8 mouse cellular contexts compared by ENCODE assay signal in genomic region chr5:114444368-114444692, GRCm38 (mm10). TPM values are rescaled to one million over a fixed set of nuclear protein-coding genes. Genes with fewer than 3 reads are reported as not detected.
DNase-seq lines count a peak whose midpoint lies in the region; ATAC-seq and TF ChIP-seq lines count a peak whose summit lies in the region.

No protein-coding gene starts in this region.

- no peaks in the 10 kb centered on the region for H3K9me3 ChIP-seq in heart, embryonic 11.5 days (replicated peaks; ENCODE audit: control insufficient read depth, low read length)
- no peaks in the 10 kb centered on the region for H3K9me3 ChIP-seq in CH12.LX (replicated peaks; ENCODE audit: low read length)
- no peaks in the 10 kb centered on the region for H3K9me3 ChIP-seq in forebrain, embryonic 13.5 days (replicated peaks)
- no peaks in the 10 kb centered on the region for H3K9me3 ChIP-seq in liver, embryonic 14.5 days (ENCODE audit: control insufficient read depth, low read length)

- peaks cover 6% of the 10 kb centered on the region; the same call in 1 of the 2 replicates for H3K4me1 ChIP-seq in heart, embryonic 11.5 days (ENCODE audit: control insufficient read depth, insufficient read depth, low read length)
- H3K4me1 ChIP-seq in CH12.LX (ENCODE audit: control insufficient read depth in 1 of 2, insufficient read depth in 2 of 2): peaks cover 5 to 30% of the 10 kb centered on the region in 2 experiments
- H3K4me1 ChIP-seq in forebrain, embryonic 13.5 days: peaks cover 15% of the 10 kb centered on the region
- H3K4me1 ChIP-seq in liver, embryonic 14.5 days (replicated peaks; ENCODE audit: control insufficient read depth in 2 of 2, insufficient read depth in 2 of 2, low read length in 1 of 2): peaks cover 0 to 10% of the 10 kb centered on the region in 2 experiments; a peak in 3 of 4 replicates

- H3K9ac ChIP-seq in heart, embryonic 11.5 days (ENCODE audit: low read depth, low read length): peak overlapping the region; percentile 79
- H3K9ac ChIP-seq in CH12.LX (ENCODE audit: insufficient read depth, low read depth): peak overlapping the region; percentile 72
- H3K9ac ChIP-seq in forebrain, embryonic 13.5 days: peak overlapping the region; percentile 83
- H3K9ac ChIP-seq in liver, embryonic 14.5 days (replicated peaks): peak overlapping the region; percentile 57

- TF ChIP-seq POLR2A in CH12.LX (IDR thresholded peaks at IDR 0.05; ENCODE audit: low read depth, low read length): no peak

- ATAC-seq in heart, embryonic 11.5 days (replicated peaks; ENCODE audit: insufficient number of reproducible peaks, low FRiP score, low TSS enrichment): no peak
- no peak for ATAC-seq in forebrain, embryonic 13.5 days
- ATAC-seq in liver, embryonic 14.5 days (ENCODE audit: insufficient read depth): no peak

- 0% methylated on average over 21 of the region's 21 CpGs for WGBS in heart, embryonic 11.5 days (ENCODE audit: insufficient replicate concordance)
- under 1% methylated on average over 21 of the region's 21 CpGs for WGBS in forebrain, embryonic 13.5 days
- under 1% methylated on average over 21 of the region's 21 CpGs for WGBS in liver, embryonic 14.5 days (ENCODE audit: insufficient replicate concordance)

- peak overlapping the region; percentile 84 for H3K4me3 ChIP-seq in heart, embryonic 11.5 days (ENCODE audit: low read depth, low read length)
- H3K4me3 ChIP-seq in CH12.LX (replicated peaks in 1 of 3; ENCODE audit: low read depth in 2 of 3, low read length in 2 of 3, poor library complexity in 1 of 3): peak overlapping the region; percentile 78 to 83 (median 79)
- H3K4me3 ChIP-seq in forebrain, embryonic 13.5 days: peak overlapping the region; percentile 80
- H3K4me3 ChIP-seq in liver, embryonic 14.5 days (ENCODE audit: insufficient read depth in 1 of 2, low read depth in 2 of 2, low read length in 2 of 2): peak overlapping the region; percentile 75 to 83

- H3K27me3 ChIP-seq in heart, embryonic 11.5 days (ENCODE audit: control insufficient read depth, insufficient read depth, low read length): no peaks in the 10 kb centered on the region
- H3K27me3 ChIP-seq in CH12.LX (replicated peaks): no peaks in the 10 kb centered on the region
- H3K27me3 ChIP-seq in forebrain, embryonic 13.5 days: no peaks in the 10 kb centered on the region
- no peaks in the 10 kb centered on the region for H3K27me3 ChIP-seq in liver, embryonic 14.5 days (ENCODE audit: control insufficient read depth, insufficient read depth, low read length)

- H3K79me2 ChIP-seq in CH12.LX (replicated peaks; ENCODE audit: control insufficient read depth, extremely low read depth, insufficient read depth, poor library complexity, severe bottlenecking): no peaks in the 10 kb centered on the region

- H3K36me3 ChIP-seq in heart, embryonic 11.5 days (ENCODE audit: control insufficient read depth, insufficient read depth, low read length): no peaks in the 10 kb centered on the region
- H3K36me3 ChIP-seq in CH12.LX (replicated peaks in 1 of 2; ENCODE audit: control insufficient read depth in 1 of 2, insufficient read depth in 1 of 2, low read length in 1 of 2): peaks cover 0 to 41% of the 10 kb centered on the region in 2 experiments
- H3K36me3 ChIP-seq in forebrain, embryonic 13.5 days (ENCODE audit: poor library complexity, severe bottlenecking): peaks cover 27% of the 10 kb centered on the region
- H3K36me3 ChIP-seq in liver, embryonic 14.5 days (replicated peaks; ENCODE audit: control insufficient read depth, insufficient read depth, low read depth): no peaks in the 10 kb centered on the region

- DNase-seq in heart, postnatal 10 days: no peak
- DNase-seq in CH12.LX (ENCODE audit: extremely low read depth): no peak
- no peak for DNase-seq in liver, embryonic 14.5 days (ENCODE audit: low read depth in 3 of 3, low spot score in 3 of 3)
- no peak for DNase-seq in gastrocnemius, postnatal 36 days
- no peak for DNase-seq in cerebellum, adult 11 months
- DNase-seq in cerebellum, adult 8-10 months: no peak

- TF ChIP-seq EP300 in CH12.LX (IDR thresholded peaks at IDR 0.05; ENCODE audit: low read length): no peak
- TF ChIP-seq EP300 in liver, embryonic 14.5 days (IDR thresholded peaks at IDR 0.05; ENCODE audit: low read depth): no peak

- in situ Hi-C loops in CH12.LX (cut with MboI; ENCODE audit: low pct_ligation_motif_present, low pct_unique_long_range_greater_than_20kb, low sequenced_read_pairs): no loop called here

- peak overlapping the region; percentile 85 for H3K4me2 ChIP-seq in heart, embryonic 11.5 days
- H3K4me2 ChIP-seq in CH12.LX (ENCODE audit: insufficient read depth, low read depth, poor library complexity, severe bottlenecking): peak overlapping the region; percentile 62
- H3K4me2 ChIP-seq in forebrain, embryonic 13.5 days: peak overlapping the region; percentile 89
- peak overlapping the region; percentile 82 for H3K4me2 ChIP-seq in liver, embryonic 14.5 days (ENCODE audit: low read depth)

- no peak for TF ChIP-seq CTCF in CH12.LX (conservative IDR thresholded peaks at IDR 0.05 in 1 of 2, IDR thresholded peaks at IDR 0.05 in 1 of 2; ENCODE audit: low read depth in 2 of 2, low read length in 2 of 2)
- TF ChIP-seq CTCF in liver, embryonic 14.5 days (IDR thresholded peaks at IDR 0.05; ENCODE audit: low read depth): no peak

- no peak for TF ChIP-seq RAD21 in CH12.LX (IDR thresholded peaks at IDR 0.05; ENCODE audit: low read depth, low read length)

- dilution Hi-C loops in CH12.LX (cut with MboI; ENCODE audit: extremely low pct_ligation_motif_present, extremely low pct_unique_long_range_greater_than_20kb, low sequenced_read_pairs): no loop called here

- 0 out of 2 replicates have a peak overlapping the region, but pooled peaks have one; percentile 41 for H3K27ac ChIP-seq in heart, embryonic 11.5 days (ENCODE audit: low read depth, low read length)
- no peak overlapping the region for H3K27ac ChIP-seq in CH12.LX (ENCODE audit: insufficient read depth, low read depth)
- no peak overlapping the region for H3K27ac ChIP-seq in forebrain, embryonic 13.5 days
- no peak overlapping the region for H3K27ac ChIP-seq in liver, embryonic 14.5 days

- intact Hi-C loops in heart, postnatal 10 days (cut with DNase I): no loop called here
- intact Hi-C loops in gastrocnemius, postnatal 36 days (cut with DNase I): no loop called here

TF ChIP-seq in CH12.LX, 34 proteins besides CTCF, POLR2A, EP300 and RAD21:
- no peak for TF ChIP-seq E2F4 (IDR thresholded peaks at IDR 0.05; ENCODE audit: insufficient replicate concordance, low read depth, low read length)
- no peak for TF ChIP-seq ZC3H11A (IDR thresholded peaks at IDR 0.05; ENCODE audit: low read depth, low read length)
- no peak for TF ChIP-seq SMC3 (IDR thresholded peaks at IDR 0.05; ENCODE audit: low read depth, low read length)
- no peak for TF ChIP-seq GABPA (IDR thresholded peaks at IDR 0.05; ENCODE audit: insufficient replicate concordance, low read depth, low read length)
- 0 out of 2 replicates have a peak, but pooled peaks have one; percentile 11 for TF ChIP-seq MAX (IDR thresholded peaks at IDR 0.05; ENCODE audit: low read length)
- TF ChIP-seq SIN3A (IDR thresholded peaks at IDR 0.05; ENCODE audit: low read length): peak; percentile 42; the same call in 1 of the 2 replicates

RNA-seq across cellular contexts. Expression of gene Mvk, which starts 0.3 kb away (rescaled TPM):
- 27.9 and 30.4 TPM in 2 replicates for polyA plus RNA-seq in heart, embryonic 11.5 days (2014; fragmentation: Nextera tagmentation; extraction: Ambion mirVana)
- total RNA-seq in heart, postnatal 10 days (2021): 10 to 100 TPM in 1 of 2 experiments, 1 to 10 TPM in 1; 8.7 to 10.2 TPM
- total RNA-seq in CH12.LX (2012; rRNA removed): 21.4 and 24.2 TPM in 2 replicates
- 26.3 and 27.9 TPM in 2 replicates for total RNA-seq in CH12.LX (2014; rRNA removed)
- polyA plus RNA-seq in CH12.LX (2012; ENCODE audit: insufficient read length, low read depth): 20.1 and 21.0 TPM in 2 replicates
- 44.4 and 50.7 TPM in 2 replicates for polyA plus RNA-seq in forebrain, embryonic 13.5 days (2015; fragmentation: Nextera tagmentation; extraction: Ambion mirVana)
- polyA plus RNA-seq in liver, embryonic 14.5 days (2012; rRNA removed): 20.2 and 21.6 TPM in 2 replicates
- 30.9 and 32.6 TPM in 2 replicates for polyA plus RNA-seq in liver, embryonic 14.5 days (2014; fragmentation: Nextera tagmentation; extraction: Ambion mirVana)
- 1 to 10 TPM; 8.3 to 9.4 TPM for total RNA-seq in gastrocnemius, postnatal 36 days (2021)

RNA-seq across cellular contexts. Expression of gene Mmab, which starts 0.5 kb away (rescaled TPM):
- 25.4 and 31.5 TPM in 2 replicates for polyA plus RNA-seq in heart, embryonic 11.5 days (2014; fragmentation: Nextera tagmentation; extraction: Ambion mirVana)
- 10 to 100 TPM; 10.6 TPM for total RNA-seq in heart, postnatal 10 days (2021)
- total RNA-seq in CH12.LX (2012; rRNA removed) (9.5 and 10.9 TPM in 2 replicates), CH12.LX (2014; rRNA removed) (8.3 and 9.3 TPM in 2 replicates)
- polyA plus RNA-seq in CH12.LX (2012; ENCODE audit: insufficient read length, low read depth): 14.4 and 15.2 TPM in 2 replicates
- polyA plus RNA-seq in forebrain, embryonic 13.5 days (2015; fragmentation: Nextera tagmentation; extraction: Ambion mirVana): 18.9 and 20.8 TPM in 2 replicates
- polyA plus RNA-seq in liver, embryonic 14.5 days (2012; rRNA removed): 7.1 and 7.2 TPM in 2 replicates
- 9.1 and 9.5 TPM in 2 replicates for polyA plus RNA-seq in liver, embryonic 14.5 days (2014; fragmentation: Nextera tagmentation; extraction: Ambion mirVana)
- 10 to 100 TPM; 10.9 to 13.4 TPM for total RNA-seq in gastrocnemius, postnatal 36 days (2021)
